Mouse (Mus musculus): ENCODE data around the gene Zfp553. TPM values are rescaled to one million over a fixed set of nuclear protein-coding genes. Genes with fewer than 3 reads are reported as not detected.

Zfp553 gene
- polyA plus RNA-seq, 1 experiment from 2014 or later = 81.0 TPM

DNA sequence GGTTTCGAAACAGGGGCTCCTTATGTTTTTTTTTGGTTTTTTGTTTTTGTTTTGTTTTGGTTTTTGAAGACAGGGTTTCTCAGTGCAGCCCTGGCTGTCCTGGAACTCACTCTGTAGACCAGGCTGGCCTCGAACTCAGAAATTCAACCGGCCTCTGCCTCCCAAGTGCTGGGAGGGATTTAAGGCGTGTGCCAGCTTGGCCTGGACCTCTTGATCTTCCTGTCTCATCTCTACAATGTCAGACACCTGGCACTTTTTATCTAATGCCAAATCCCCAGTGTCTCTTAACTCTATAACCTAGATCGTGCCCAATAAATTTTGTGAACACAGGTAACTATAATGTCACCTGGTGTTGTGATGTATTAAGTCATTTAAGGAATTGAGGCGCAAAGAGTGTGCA, 20.5 kb downstream of the Zfp553 start:
- peaks cover 16% of the 10 kb centered on the region for H3K4me1 ChIP-seq (replicated peaks)
- peak overlapping the region; percentile 65 for H3K4me3 ChIP-seq
- H3K36me3 ChIP-seq = peaks cover 64% of the 10 kb centered on the region
- peak overlapping the region; percentile 91 for H3K27ac ChIP-seq
- 84% methylated on average over 6 of the region's 6 CpGs for WGBS
- H3K27me3 ChIP-seq (ENCODE audit: insufficient read depth, poor library complexity, severe bottlenecking) = no peaks in the 10 kb centered on the region
- no peak for DNase-seq (ENCODE audit: low spot score)
- H3K9me3 ChIP-seq = no peaks in the 10 kb centered on the region

DNA sequence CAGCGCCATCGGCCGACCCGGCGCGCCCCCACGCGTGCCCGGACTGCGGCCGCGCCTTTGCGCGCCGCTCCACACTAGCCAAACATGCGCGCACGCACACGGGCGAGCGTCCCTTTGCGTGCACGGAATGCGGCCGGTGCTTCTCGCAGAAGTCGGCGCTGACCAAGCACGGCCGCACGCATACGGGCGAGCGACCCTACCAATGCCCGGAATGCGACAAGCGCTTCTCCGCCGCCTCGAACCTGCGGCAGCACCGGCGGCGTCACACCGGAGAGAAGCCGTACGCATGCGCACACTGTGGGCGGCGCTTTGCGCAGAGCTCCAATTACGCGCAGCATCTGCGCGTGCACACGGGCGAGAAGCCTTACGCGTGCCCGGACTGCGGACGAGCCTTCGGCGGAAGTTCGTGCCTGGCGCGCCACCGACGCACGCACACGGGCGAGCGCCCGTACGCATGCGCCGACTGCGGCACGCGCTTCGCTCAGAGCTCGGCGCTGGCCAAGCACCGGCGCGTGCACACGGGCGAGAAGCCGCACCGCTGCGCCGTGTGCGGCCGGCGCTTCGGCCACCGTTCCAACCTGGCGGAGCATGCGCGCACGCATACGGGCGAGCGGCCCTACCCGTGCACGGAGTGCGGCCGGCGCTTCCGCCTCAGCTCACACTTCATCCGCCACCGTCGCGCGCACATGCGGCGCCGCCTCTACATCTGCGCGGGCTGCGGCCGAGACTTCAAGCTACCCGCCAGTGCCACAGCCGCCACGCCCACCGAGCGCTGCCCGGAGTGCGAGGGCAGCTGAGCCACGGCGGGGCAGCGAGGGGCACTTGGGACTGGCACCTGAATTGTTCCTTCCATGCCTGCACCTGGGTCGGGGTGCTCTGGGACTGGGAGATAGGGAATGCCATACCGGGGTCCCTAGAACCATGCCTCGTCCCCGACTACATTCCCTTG, 21.2 kb downstream of the Zfp553 start:
- H3K9me3 ChIP-seq = no peaks in the 10 kb centered on the region
- peak overlapping the region; percentile 91 for H3K27ac ChIP-seq
- peak overlapping the region; percentile 65 for H3K4me3 ChIP-seq
- peak; percentile 94 for DNase-seq (ENCODE audit: low spot score)
- H3K4me1 ChIP-seq (replicated peaks) = peaks cover 22% of the 10 kb centered on the region
- H3K27me3 ChIP-seq (ENCODE audit: insufficient read depth, poor library complexity, severe bottlenecking) = no peaks in the 10 kb centered on the region
- 1% methylated on average over 136 of the region's 136 CpGs for WGBS
- H3K36me3 ChIP-seq = peaks cover 65% of the 10 kb centered on the region

DNA sequence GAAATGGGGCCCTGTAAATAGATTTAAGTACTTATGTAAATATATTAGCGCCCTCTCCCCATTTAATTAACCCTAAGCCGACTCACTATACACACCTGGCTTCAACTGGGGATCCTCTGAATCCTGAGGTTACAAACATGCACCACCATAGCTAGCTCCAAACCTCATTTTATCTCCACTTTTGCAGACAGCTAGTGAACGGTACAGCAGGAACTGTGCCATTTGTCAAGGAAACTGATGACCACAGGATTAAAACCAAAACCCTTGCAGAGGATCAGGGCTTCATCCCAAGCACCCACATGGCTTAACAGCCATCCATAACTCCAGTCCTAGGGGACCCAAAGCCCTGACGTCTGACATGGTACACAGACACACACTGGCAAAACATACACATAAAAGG, 22.1 kb downstream of the Zfp553 start:
- H3K36me3 ChIP-seq = peaks cover 56% of the 10 kb centered on the region
- no peak for DNase-seq (ENCODE audit: low spot score)
- peak overlapping the region; percentile 91 for H3K27ac ChIP-seq
- H3K4me1 ChIP-seq (replicated peaks) = peaks cover 31% of the 10 kb centered on the region
- H3K4me3 ChIP-seq = peak overlapping the region; percentile 65
- no peaks in the 10 kb centered on the region for H3K9me3 ChIP-seq
- no peaks in the 10 kb centered on the region for H3K27me3 ChIP-seq (ENCODE audit: insufficient read depth, poor library complexity, severe bottlenecking)
- 38% methylated on average over 4 of the region's 4 CpGs for WGBS

DNA sequence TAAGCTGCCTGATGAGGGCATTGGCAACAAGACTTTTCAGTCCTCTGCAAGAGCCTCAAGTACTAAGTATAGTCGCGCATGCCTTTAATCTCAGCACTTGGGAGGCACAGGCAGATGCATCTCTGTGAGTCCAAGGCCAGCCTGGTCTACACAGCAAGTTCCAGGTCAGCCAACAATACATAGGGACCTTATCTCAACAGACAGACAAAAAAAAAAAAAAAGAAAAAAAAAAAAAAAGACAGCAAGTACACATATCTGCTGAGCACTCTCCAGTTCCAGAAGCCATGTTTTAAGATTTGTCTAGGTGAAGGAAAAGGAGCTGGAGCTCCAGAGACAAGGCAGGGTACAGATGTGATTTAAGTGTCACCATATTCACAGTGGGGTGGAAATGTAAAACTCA, 23.1 kb downstream of the Zfp553 start:
- Histone ChIP-seq H3K27me3 (ENCODE audit: insufficient read depth, poor library complexity, severe bottlenecking) (no peaks in the 10 kb centered on the region), H3K9me3 (no peaks in the 10 kb centered on the region), H3K27ac (no peak overlapping the region), H3K4me3 (no peak overlapping the region), H3K4me1 (replicated peaks) (peaks cover 35% of the 10 kb centered on the region), H3K36me3 (peaks cover 48% of the 10 kb centered on the region)
- WGBS = 87% methylated on average over 2 of the region's 2 CpGs
- no peak for DNase-seq (ENCODE audit: low spot score)

DNA sequence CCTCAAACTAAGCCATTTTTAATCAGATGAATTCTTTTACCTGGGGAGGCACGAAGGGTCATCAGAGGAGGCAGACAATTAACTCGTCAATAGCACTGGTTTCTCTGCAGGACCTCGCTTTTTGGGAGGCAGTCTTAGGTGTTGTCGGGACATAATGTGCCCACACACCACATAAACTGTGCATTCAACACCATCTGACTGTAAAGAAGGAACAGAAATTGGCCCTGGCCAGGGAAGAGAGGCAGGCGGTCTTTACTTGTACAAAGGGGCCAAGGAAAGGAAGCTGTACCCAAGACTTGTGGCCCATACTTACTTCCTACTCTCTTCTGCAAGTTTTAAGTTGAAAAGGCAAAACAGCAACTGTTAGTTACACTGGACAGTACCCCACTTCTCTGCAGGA, 23.7 kb downstream of the Zfp553 start:
- no peak overlapping the region for H3K27ac ChIP-seq
- H3K36me3 ChIP-seq = peaks cover 44% of the 10 kb centered on the region
- 92% methylated on average over 5 of the region's 5 CpGs for WGBS
- H3K27me3 ChIP-seq (ENCODE audit: insufficient read depth, poor library complexity, severe bottlenecking) = no peaks in the 10 kb centered on the region
- no peak overlapping the region for H3K4me3 ChIP-seq
- H3K4me1 ChIP-seq (replicated peaks) = peaks cover 40% of the 10 kb centered on the region
- no peaks in the 10 kb centered on the region for H3K9me3 ChIP-seq
- DNase-seq (ENCODE audit: low spot score) = no peak

DNA sequence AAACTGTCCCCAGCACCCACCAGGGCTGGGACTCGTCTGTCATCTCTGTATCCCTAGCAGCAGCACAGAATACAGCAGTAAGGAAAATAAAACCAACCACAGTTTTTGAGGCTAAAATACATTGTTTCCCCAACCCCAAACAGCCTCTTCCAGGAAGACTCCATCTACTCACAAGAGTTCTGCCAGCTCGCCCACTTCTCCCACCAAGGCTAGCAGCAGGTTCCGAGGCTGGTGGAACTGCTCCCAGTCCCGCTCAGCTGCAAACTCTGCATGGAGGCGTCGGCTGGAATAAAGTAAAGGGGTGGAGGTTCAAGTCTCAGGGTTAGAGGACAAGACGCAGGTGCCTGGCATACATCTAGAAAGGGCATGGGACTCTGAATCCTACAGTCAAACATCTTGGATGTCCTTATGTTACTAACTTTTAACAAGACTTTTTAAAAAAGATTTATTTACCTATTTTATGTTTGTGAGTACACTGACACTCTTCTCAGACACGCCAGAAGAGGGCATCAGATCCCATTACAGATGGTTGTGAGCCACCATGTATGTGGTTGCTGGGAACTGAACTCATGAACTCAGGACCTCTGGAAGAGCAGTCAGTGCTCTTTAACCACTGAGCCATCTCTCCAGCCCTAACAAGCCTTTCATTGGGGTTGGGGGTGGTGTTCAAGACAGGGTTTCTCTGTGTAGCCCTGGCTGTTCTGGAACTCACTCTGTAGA, 26.5 kb downstream of the Zfp553 start:
- Histone ChIP-seq H3K9me3 (no peaks in the 10 kb centered on the region), H3K4me1 (replicated peaks) (peaks cover 33% of the 10 kb centered on the region), H3K36me3 (peaks cover 36% of the 10 kb centered on the region), H3K27ac (peak overlapping the region; percentile 88), H3K27me3 (ENCODE audit: insufficient read depth, poor library complexity, severe bottlenecking) (no peaks in the 10 kb centered on the region), H3K4me3 (peak overlapping the region; percentile 72)
- no peak for DNase-seq (ENCODE audit: low spot score)
- 76% methylated on average over 8 of the region's 8 CpGs for WGBS

DNA sequence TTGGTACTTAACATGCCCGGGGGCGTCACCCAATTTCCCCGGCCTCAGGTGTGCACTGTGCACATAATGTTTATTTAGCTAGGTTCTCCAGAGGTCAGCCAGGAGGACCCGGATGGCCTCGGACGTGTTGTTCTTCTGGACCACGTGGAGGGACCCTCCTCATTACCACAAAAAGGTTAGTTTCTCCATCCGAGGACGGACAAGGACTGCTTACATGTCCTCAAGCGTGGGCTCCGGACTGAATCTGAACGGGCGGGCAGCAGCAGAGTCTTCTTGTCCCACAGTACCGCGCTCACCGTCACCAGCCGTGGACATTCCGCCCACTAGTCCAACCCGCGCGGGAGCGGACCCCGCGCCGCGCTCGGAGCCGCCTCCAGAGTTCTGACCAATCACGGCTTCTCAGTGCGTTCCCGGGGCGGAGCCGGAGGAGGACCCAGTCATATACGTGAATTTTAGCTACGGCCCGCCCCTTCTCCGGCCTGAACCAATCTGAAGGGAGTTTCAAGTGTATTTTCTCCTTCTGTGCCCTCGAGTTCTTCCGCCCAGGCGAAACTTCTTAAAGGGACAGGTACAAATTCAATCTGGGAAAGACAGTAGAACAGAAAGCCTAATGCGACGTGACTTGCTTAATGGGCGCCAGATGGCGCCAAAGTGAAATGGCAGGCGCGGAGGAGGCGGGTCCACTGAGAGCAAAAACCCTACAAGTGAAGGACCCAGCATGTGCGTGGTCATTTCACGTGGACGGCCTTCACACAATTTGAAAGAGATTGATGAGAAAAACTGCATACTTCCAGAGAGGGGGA, 27.6 kb downstream of the Zfp553 start, which contains the start of gene Dctpp1:
Gene Dctpp1, minus strand, starts transcription at position 401 of the 803 bp plus-strand sequence.
- Histone ChIP-seq H3K36me3 (peaks cover 34% of the 10 kb centered on the region), H3K9me3 (no peaks in the 10 kb centered on the region), H3K27me3 (ENCODE audit: insufficient read depth, poor library complexity, severe bottlenecking) (no peaks in the 10 kb centered on the region), H3K4me3 (peak within 1 kb of the TSS; percentile 72), H3K4me1 (replicated peaks) (peaks cover 24% of the 10 kb centered on the region), H3K27ac (peak within 1 kb of the TSS; percentile 88)
- DNase-seq (ENCODE audit: low spot score) = peak; percentile 98
- under 1% methylated on average over 50 of the region's 50 CpGs for WGBS

DNA sequence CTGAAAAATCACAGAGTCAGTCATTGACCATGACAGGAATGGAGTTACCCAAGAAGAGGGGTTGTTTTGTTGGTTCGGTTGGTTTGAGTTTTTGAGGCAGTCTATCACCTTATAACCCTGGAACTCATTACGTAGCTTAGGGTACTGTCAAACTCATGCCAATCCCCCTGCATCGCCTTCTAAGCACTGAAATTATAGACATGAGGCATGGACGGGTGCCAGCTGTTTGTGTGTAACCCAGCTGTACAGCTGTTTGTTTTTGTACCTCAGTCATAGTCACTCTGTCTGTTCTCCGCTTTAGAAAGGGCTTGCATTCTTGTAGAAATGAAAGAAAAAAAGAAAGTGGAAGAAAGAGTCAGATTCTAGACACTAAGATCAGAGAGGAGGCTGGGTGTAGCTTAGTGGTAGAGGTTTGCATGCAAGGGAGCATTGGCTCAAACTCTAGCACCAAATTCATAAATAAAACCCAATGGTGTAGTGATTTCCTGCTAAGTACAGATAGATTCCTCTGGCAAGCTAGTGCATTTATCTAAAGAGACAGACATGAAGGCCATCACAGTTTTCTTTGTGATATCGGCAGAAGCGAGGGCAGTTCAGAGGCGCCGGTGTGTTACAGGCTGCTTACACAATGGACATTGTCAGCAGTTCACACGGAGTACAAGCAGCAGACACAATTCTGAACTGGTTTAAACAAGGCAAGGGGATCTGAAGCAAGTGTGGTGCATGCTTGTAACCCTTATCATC, 29.5 kb downstream of the Zfp553 start:
- no peaks in the 10 kb centered on the region for H3K27me3 ChIP-seq (ENCODE audit: insufficient read depth, poor library complexity, severe bottlenecking)
- H3K4me3 ChIP-seq = no peak overlapping the region
- 86% methylated on average over 10 of the region's 10 CpGs for WGBS
- no peak for DNase-seq (ENCODE audit: low spot score)
- H3K9me3 ChIP-seq = no peaks in the 10 kb centered on the region
- H3K4me1 ChIP-seq (replicated peaks) = peaks cover 24% of the 10 kb centered on the region
- H3K36me3 ChIP-seq = peaks cover 16% of the 10 kb centered on the region
- H3K27ac ChIP-seq = no peak overlapping the region

DNA sequence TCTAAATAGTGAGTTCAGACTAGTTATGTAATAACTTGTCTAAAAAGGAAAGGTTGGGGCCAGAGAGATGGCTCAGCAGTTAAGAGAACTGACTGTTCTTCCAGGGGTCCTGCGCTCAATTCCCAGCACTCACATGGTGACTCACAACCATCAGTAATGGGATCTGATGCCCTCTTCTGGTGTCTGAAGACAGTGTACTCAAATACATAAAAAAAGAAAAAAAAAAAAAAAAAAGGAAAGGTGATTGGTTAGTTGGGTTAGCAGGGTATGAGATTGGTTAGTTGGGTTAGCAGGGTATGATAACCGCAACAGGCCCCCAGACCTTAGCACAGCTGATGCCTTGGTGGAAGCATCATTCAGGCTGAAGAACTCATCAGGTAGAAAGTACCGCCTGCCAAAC, 30.7 kb downstream of the Zfp553 start:
- Histone ChIP-seq H3K27me3 (ENCODE audit: insufficient read depth, poor library complexity, severe bottlenecking) (no peaks in the 10 kb centered on the region), H3K36me3 (peaks cover 9% of the 10 kb centered on the region; the same call in 1 of the 2 replicates), H3K9me3 (peaks cover 6% of the 10 kb centered on the region; the same call in 1 of the 2 replicates), H3K4me1 (replicated peaks) (peaks cover 23% of the 10 kb centered on the region), H3K27ac (no peak overlapping the region), H3K4me3 (no peak overlapping the region)
- no peak for DNase-seq (ENCODE audit: low spot score)
- 89% methylated on average over 3 of the region's 3 CpGs for WGBS

DNA sequence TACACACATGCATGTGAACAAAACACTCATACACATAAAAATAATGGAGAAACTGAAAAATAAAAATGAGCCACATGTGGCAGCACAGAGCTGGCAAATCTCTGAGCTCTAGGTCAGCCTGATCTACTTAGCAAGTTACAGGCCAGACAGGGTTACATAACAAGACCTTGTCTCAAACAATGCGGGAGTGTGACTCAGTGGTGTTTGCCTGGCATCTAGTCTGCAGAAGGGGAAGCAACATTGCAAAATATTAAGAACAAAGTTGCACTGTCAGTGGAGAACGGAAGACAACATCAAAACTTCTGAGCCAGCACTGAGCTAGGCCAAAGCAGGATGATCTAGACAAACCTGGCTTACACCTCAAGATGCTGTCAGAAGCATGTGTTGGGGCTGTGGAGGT, 37.4 kb downstream of the Zfp553 start:
- H3K27me3 ChIP-seq (ENCODE audit: insufficient read depth, poor library complexity, severe bottlenecking) = no peaks in the 10 kb centered on the region
- H3K9me3 ChIP-seq = peaks cover 7% of the 10 kb centered on the region; the same call in 1 of the 2 replicates
- H3K36me3 ChIP-seq = peaks cover 44% of the 10 kb centered on the region
- DNase-seq (ENCODE audit: low spot score) = no peak
- H3K4me3 ChIP-seq = no peak overlapping the region
- H3K4me1 ChIP-seq (replicated peaks) = peaks cover 20% of the 10 kb centered on the region
- 87% methylated on average over 2 of the region's 2 CpGs for WGBS
- no peak overlapping the region for H3K27ac ChIP-seq

DNA sequence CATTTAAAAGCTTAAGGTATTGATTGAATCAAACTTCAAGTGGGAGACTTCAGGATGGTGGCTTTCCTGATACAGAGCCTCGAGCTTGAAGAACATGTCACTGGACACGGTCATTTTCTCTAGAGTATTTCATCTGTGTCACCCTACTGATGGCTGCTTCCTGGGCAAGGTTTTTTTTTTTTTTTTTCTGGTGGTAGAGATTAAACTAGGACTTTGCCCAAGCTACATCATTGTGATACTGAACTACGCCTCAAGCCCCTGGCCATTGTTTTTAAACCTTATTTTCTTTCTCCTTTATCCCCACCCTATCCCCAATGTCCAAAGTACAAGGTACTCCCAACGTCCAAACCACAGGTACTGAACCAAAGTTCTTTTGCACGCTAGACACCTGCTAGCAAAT, 37.8 kb downstream of the Zfp553 start:
- peaks cover 44% of the 10 kb centered on the region for H3K36me3 ChIP-seq
- no peak for DNase-seq (ENCODE audit: low spot score)
- no peaks in the 10 kb centered on the region for H3K27me3 ChIP-seq (ENCODE audit: insufficient read depth, poor library complexity, severe bottlenecking)
- H3K27ac ChIP-seq = no peak overlapping the region
- peaks cover 20% of the 10 kb centered on the region for H3K4me1 ChIP-seq (replicated peaks)
- H3K4me3 ChIP-seq = no peak overlapping the region
- peaks cover 7% of the 10 kb centered on the region; the same call in 1 of the 2 replicates for H3K9me3 ChIP-seq
- WGBS = 92% methylated on average over 5 of the region's 5 CpGs

DNA sequence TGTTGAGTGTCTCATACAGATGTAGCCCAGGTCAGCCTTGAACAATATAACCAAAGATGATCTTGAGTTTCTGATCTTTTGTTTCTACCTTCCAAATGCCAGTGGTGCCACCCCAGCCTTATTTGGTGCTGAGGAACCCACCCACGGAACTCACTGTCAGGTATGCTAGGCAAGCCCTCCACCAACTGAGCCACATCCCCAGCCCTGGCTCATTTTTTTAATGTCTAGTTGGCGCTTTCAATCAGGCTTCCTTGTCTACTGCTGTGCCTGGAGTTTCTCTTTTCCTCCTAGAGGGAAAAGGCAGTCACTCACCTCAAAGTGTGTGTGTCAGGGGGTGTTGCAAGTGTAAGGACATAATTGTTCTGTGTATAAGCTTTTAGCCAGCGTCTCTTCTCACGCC, 38.2 kb downstream of the Zfp553 start:
- Histone ChIP-seq H3K36me3 (peaks cover 44% of the 10 kb centered on the region), H3K9me3 (peaks cover 7% of the 10 kb centered on the region; the same call in 1 of the 2 replicates), H3K4me1 (replicated peaks) (peaks cover 20% of the 10 kb centered on the region), H3K27ac (no peak overlapping the region), H3K27me3 (ENCODE audit: insufficient read depth, poor library complexity, severe bottlenecking) (no peaks in the 10 kb centered on the region), H3K4me3 (no peak overlapping the region)
- WGBS = 96% methylated on average over 4 of the region's 4 CpGs
- DNase-seq (ENCODE audit: low spot score) = no peak
